Mouse (Mus musculus) heart, adult 2 months (tissue): ENCODE measurements at regions not wholly inside any gene's neighbourhood (a gene's known extent, or its start where the extent isn't known, plus 50 kb on each side); places are given as distances from the start of the nearest gene placed in this dataset.

Experiments
- DNase-seq, 2 experiments: peaks; one replicate each; pipeline ENCODE4 v3.0.0; 2021
- H3K27ac ChIP-seq: fragments of 200-600 bp; 2 replicates; pipeline ENCODE4 v1.8.1; 2022
- H3K27me3 ChIP-seq: fragments of 200-500 bp; 2 replicates; pipeline ENCODE4 v1.6.1; 2012; ENCODE audit warnings: mild to moderate bottlenecking, low read length, inconsistent platforms, mixed read lengths; ENCODE audit not compliant: control insufficient read depth, insufficient read depth
- H3K36me3 ChIP-seq: fragments of 200-500 bp; 2 replicates; pipeline ENCODE4 v1.6.1; 2012; ENCODE audit warnings: low read length, inconsistent platforms; ENCODE audit not compliant: control insufficient read depth, insufficient read depth
- H3K4me1 ChIP-seq: fragments of 200-500 bp; 2 replicates; pipeline ENCODE4 v1.6.1; 2011; ENCODE audit warnings: low read length; ENCODE audit not compliant: control insufficient read depth, insufficient read depth
- H3K4me3 ChIP-seq: fragments of 200-600 bp; 2 replicates; pipeline ENCODE4 v1.8.1; 2022
- H3K79me2 ChIP-seq: fragments of 200-500 bp; replicated peaks from 2 replicates; pipeline ENCODE4 v1.6.1; 2012; ENCODE audit warnings: mild to moderate bottlenecking, inconsistent platforms, low read length, moderate library complexity, mixed read lengths; ENCODE audit not compliant: control insufficient read depth, insufficient read depth
- H3K9ac ChIP-seq: fragments of 200-500 bp; 2 replicates; pipeline ENCODE4 v1.6.1; 2012; ENCODE audit warnings: low read depth, mild to moderate bottlenecking, control low read depth, inconsistent platforms, low read length, mixed read lengths
- CTCF ChIP-seq: fragments of 200-600 bp; IDR thresholded peaks from 2 replicates; pipeline ENCODE4 v1.8.1; 2022; ENCODE audit warnings: antibody characterized with exemption, mild to moderate bottlenecking, moderate library complexity
- EP300 ChIP-seq: fragments of 200-500 bp; IDR thresholded peaks from 2 replicates; pipeline ENCODE4 v1.6.1; 2011; ENCODE audit warnings: low read depth, low read length, control low read depth; ENCODE audit not compliant: insufficient read depth
- POLR2A ChIP-seq: fragments of 200-500 bp; IDR thresholded peaks from 2 replicates; pipeline ENCODE4 v1.6.1; 2011; ENCODE audit warnings: mild to moderate bottlenecking, low read depth, low read length, control low read depth; ENCODE audit not compliant: insufficient read depth
- WGBS: fragments of 180-500 bp; shearing (Covaris S2); methylation state at CpG from one replicate; pipeline ENCODE4 v1.1.7; 2018; 5-methylcytosine and 5-hydroxymethylcytosine counted together
- intact Hi-C: fragments of 180-260 bp; cut with DNase I; formaldehyde crosslinking; loops from one replicate; pipeline ENCODE4 v1.15.1; 2025

- 71% methylated on average over 13 of the region's 13 CpGs for WGBS
- Histone ChIP-seq H3K36me3 (no peaks in the 10 kb centered on the region), H3K27ac (no peak overlapping the region), H3K4me1 (no peaks in the 10 kb centered on the region), H3K79me2 (no peaks in the 10 kb centered on the region), H3K27me3 (no peaks in the 10 kb centered on the region), H3K4me3 (no peak overlapping the region), H3K9ac (no peak overlapping the region)
- intact Hi-C loops, result no loop called here
- no peak for DNase-seq
- TF ChIP-seq POLR2A (no peak), EP300 (no peak), CTCF (no peak)
These were observed 682.1 kb downstream of the Utrn start for GRCm38 (mm10) chr10:12186918-12187639.

- Histone ChIP-seq H3K27ac (no peak overlapping the region), H3K9ac (no peak overlapping the region), H3K4me3 (no peak overlapping the region), H3K36me3 (no peaks in the 10 kb centered on the region), H3K4me1 (no peaks in the 10 kb centered on the region), H3K27me3 (no peaks in the 10 kb centered on the region), H3K79me2 (no peaks in the 10 kb centered on the region)
- intact Hi-C loops, result no loop called here
- whole genome bisulfite sequencing, result 80% methylated on average over 8 of the region's 8 CpGs
- TF ChIP-seq EP300, result no peak
- no peak for TF ChIP-seq POLR2A
- no peak for TF ChIP-seq CTCF
- no peak for DNase-seq
These were observed 681.4 kb downstream of the Utrn start for GRCm38 (mm10) chr10:12187669-12188342.

GRCm38 (mm10) chr10:12190435-12190834 lies 678.7 kb downstream of the Utrn start:
- no peak overlapping the region for H3K9ac ChIP-seq
- H3K36me3 ChIP-seq, result no peaks in the 10 kb centered on the region
- no peak for TF ChIP-seq EP300
- no peak for TF ChIP-seq CTCF
- TF ChIP-seq POLR2A, result no peak
- no peak overlapping the region for H3K27ac ChIP-seq
- H3K27me3 ChIP-seq, result no peaks in the 10 kb centered on the region
- WGBS, result 89% methylated on average over 3 of the region's 3 CpGs
- H3K4me3 ChIP-seq, result no peak overlapping the region
- no peaks in the 10 kb centered on the region for H3K4me1 ChIP-seq
- intact Hi-C loops, result no loop called here
- no peaks in the 10 kb centered on the region for H3K79me2 ChIP-seq
- DNase-seq, result no peak

- intact Hi-C loops, result no loop called here
These were observed 661.9 kb downstream of the Utrn start for GRCm38 (mm10) chr10:12207301-12207700.

DNA sequence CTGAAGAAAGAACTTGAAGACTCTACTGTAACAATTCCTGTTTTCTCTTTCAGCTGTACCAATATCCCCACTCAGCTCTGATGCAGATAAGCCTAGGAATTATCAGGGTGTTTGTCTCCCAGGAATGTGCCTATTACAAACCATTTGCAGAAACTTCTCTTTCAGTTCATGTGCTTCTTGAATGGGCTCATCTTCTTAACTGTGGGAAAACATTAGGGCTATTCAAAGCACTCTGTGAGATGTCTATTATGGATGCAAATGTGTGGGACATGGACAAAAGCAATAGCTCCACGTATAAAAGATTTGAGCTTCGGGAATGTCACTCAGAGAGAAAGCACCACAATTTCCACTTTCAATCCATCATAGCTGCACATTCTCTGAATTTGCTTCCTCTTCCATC lies 659.0 kb downstream of the Utrn start:
- no peak for DNase-seq
- Histone ChIP-seq H3K27ac (no peak overlapping the region), H3K4me3 (no peak overlapping the region), H3K27me3 (no peaks in the 10 kb centered on the region; the same call in 1 of the 2 replicates), H3K36me3 (no peaks in the 10 kb centered on the region), H3K79me2 (no peaks in the 10 kb centered on the region), H3K4me1 (no peaks in the 10 kb centered on the region), H3K9ac (no peak overlapping the region)
- WGBS, result 75% methylated on average over 2 of the region's 2 CpGs
- TF ChIP-seq EP300, result no peak
- TF ChIP-seq POLR2A, result no peak
- no peak for TF ChIP-seq CTCF
- intact Hi-C loops, result loop anchor here (10.0 kb wide), 1 partner anchor 205 kb away; no protein-coding TSS in a partner anchor

More at GRCm38 (mm10) chr10:12207301-12207700, 661.9 kb downstream of the Utrn start:
- WGBS, result 83% methylated on average over 2 of the region's 2 CpGs
- Histone ChIP-seq H3K27me3 (no peaks in the 10 kb centered on the region; the same call in 1 of the 2 replicates), H3K36me3 (no peaks in the 10 kb centered on the region), H3K27ac (no peak overlapping the region), H3K4me1 (no peaks in the 10 kb centered on the region), H3K79me2 (no peaks in the 10 kb centered on the region), H3K9ac (no peak overlapping the region), H3K4me3 (no peak overlapping the region)
- DNase-seq, result no peak
- TF ChIP-seq CTCF (no peak), POLR2A (no peak), EP300 (no peak)

DNA sequence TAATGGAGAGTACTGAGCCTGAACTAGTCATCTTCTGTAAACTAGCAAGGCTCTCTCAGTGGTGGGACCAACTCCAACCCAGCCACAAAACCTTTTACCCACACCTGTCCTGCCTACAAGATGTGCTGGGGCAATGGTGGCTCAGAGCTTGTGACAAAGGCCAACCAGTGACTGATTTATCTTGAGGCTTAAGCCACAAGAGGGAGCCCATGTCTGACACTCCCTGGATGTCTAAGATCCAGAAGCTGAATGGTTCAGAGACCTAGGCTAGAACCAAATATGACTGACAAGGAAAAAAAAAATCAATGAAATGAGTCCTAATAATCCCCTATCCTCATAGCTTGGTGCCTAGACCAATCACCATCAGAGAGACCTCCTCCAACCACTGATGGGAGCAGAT lies 650.3 kb downstream of the Utrn start:
- DNase-seq, result no peak
- Histone ChIP-seq H3K4me3 (no peak overlapping the region), H3K4me1 (no peaks in the 10 kb centered on the region), H3K9ac (no peak overlapping the region), H3K79me2 (no peaks in the 10 kb centered on the region), H3K36me3 (no peaks in the 10 kb centered on the region), H3K27ac (no peak overlapping the region), H3K27me3 (no peaks in the 10 kb centered on the region)
- TF ChIP-seq POLR2A (no peak), CTCF (peak; percentile 56)
- intact Hi-C loops, result loop anchor here (2.0 to 10.0 kb wide), 2 partner anchors 214 to 394 kb away; no protein-coding TSS in a partner anchor
